Mouse (Mus musculus): ENCODE data around the gene Coil.

DNA sequence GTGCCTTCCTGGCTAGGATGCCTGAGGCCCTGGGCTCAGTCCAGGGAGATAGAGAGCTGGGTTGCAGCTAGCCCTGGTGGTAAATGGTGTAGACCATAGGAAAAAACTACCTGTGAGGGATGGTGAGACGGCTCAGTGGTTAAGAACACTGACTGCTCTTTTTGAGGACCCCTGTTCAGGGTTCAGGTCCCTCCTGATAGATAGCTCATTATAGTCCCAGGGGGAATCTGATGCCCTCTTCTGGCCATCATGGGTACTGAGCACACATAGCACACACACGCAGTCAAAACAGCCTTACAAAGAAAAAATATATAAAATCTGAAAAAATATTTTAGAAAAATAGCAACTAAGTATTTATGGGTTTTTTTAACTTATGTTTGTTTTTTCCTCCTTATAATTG lies 6.3 kb downstream of the Coil start:
- no peak for TF ChIP-seq TCF12 (IDR thresholded peaks at IDR 0.05; ENCODE audit: insufficient read depth, poor library complexity, severe bottlenecking)
- no peak for TF ChIP-seq MYOG (IDR thresholded peaks at IDR 0.05; ENCODE audit: control insufficient read depth in 1 of 3, insufficient read depth in 1 of 3, insufficient read length in 2 of 3, low read depth in 2 of 3)
